Mouse (Mus musculus) lung, postnatal 36 days (tissue): Measurements from ENCODE around the gene Galntl6.

Experiments used
- DNase-seq: peaks from one replicate; pipeline ENCODE4 v3.0.0; 2022; ENCODE audit warnings: mixed read lengths

Gene Galntl6

DNA sequence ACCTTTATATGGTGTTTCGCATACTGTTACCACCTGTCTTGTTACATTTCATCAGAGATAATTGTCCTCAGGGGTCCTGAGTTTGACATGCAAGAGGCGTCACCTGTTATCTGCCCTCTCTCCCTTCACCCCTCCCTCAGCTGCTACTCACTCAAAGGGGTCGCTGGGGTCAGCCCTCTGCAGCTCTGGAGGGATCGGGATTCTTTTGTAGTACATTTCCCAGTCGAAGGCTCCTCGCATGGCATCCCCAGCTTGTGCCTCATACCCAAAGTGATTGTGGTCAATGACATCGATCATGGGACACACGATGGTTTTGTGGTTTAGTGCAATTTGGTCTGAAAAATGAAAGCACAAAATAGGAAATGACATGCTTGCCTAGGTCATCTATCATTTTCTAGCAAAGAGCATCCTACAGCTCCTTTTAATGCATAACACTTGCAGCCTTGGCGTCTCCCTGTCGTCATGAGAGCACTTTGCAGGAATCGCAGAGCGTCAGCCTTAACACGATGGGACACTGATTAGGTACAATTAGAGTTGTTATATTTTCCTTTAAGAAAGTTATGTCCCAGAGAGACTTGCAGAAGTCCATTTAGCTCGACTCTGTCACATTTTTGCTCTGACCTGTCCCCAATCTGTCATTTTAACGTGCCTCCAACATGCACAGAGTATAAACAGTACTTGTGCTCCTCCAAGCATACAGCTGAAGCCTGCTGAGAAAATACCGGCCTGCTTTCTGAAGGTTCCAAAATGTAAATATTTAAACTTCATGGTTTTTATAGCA is 954.1 kb downstream of the Galntl6 start:
- DNase-seq, result no peak

GRCm38 (mm10) chr8:57955501-57955900 is 956.9 kb downstream of the Galntl6 start:
- no peak for DNase-seq

DNA sequence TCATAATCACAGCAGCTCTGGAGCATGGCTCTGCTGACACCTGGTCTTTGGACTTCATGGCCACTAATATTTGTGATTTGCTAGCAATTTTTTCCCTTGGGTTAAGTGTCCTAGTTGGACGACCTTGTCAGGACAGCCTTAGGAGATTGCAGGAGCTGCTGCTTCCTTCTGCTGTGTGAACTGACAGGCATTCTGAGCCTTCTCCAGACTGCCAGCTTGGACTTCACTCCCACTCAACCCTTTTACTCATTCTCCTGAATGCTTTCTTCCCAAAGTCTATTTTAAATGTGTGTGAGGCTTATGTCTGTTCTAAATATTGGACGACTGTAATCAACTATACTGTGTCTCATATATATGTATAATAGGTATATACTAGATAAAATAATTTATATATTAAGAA is 971.3 kb downstream of the Galntl6 start:
- no peak for DNase-seq

DNA sequence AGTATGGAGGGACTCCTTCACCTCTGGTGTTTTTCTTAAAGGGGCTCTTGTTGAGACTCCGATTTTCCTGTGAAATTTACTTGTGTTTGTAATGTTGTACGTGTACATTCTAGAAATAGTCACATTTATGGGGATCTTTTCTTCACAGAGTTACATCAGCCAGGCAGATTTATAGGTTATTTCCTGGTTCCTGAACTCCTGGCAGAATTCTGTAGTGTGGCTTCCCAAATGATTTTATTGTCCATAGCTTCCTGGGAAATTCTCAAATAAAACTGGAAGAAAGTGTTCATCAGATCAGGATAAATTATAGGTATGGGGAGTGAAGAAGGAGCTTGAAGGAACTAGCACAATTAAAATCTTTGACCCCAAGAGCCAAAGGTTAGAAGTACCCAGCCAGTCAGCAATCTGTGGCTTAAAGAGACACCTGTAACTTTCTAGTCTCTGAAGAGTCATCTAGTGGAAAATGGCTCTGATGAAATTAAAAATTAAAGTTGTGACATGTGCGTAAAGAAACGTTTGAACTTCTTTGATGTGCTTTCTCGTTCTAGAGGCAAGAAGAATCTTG is 972.5 kb downstream of the Galntl6 start:
- no peak for DNase-seq

DNA sequence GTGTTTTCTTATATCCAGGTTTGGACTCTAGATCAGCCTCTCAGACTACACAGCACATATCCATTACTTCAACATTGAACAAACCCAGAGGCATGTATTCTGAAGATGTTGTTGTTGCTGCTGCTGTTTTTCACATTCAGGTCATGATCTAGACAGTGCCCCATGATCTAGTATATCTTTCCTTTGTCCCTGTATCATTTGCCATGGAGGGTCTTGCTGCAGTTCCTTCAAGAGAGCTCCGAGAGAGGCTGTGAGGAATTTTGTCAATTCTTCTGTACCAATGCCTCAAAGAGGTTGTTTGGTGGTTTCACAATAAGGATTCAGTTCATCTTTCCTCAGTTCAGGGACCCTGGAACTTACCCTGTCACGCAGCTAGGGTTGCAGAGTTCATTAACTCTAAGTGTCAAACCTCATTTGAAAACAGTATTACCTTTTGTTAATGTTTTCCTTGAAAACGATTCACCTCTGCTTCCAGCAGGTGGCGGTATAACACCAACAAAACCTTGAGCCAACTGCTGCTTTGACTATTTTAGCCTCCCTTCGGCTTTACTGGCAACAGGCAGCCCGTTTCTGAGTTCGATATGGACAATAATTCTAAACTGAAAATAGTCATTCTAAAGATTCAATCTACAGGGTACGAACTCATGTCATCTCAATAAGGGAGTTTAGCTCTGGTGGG is 973.1 kb downstream of the Galntl6 start:
- peak; percentile 43 for DNase-seq

- no peak for DNase-seq
Measured at GRCm38 (mm10) chr8:57927074-57927473, 985.4 kb downstream of the Galntl6 start.

- DNase-seq, result no peak
Measured at GRCm38 (mm10) chr8:57923556-57923955, 988.9 kb downstream of the Galntl6 start.

- DNase-seq, result no peak
Measured at GRCm38 (mm10) chr8:57923130-57923529, 989.3 kb downstream of the Galntl6 start.

DNA sequence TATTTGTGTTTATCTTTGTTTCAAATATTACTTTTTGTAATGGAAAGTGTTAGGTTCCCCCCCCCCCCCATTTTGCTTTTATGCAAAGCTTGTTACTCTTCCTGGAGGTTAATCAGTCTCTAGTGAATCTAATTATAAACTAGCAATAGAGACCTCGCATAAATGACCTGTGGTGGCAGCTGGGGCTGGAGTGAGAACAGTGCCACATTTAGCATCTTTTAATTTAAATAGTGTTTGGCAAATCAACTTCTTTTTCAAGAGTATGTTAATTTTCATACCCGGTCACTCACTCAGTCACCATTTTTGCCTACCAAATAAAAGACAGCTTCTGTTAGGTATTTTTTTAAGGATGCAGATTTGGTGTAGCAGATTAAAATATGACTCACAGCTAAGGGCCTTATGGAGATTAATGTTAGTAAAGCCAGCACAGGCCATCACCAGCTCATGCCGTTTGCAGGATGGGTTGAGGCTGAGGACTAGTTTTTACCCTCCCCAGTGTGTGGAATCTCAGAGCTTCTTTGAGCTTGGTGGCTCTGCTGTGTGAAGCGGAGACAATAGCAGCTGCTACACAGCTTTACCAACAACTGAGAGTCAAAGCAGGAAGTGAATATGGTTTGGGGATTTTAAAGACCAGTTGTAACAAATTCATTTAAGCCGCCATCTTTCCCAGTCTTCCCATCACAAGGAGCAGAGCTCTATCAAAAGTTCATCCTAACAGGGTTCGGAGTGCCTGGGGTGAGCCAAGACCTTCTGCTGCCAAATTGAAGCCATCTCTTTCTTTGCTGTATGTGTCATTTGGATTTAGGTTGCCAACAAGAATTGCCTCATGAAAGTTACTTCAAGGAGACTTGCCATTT is 990.0 kb downstream of the Galntl6 start:
- no peak for DNase-seq

GRCm38 (mm10) chr8:57920326-57920903 is 992.0 kb downstream of the Galntl6 start:
- DNase-seq, result no peak

- no peak for DNase-seq
Measured at GRCm38 (mm10) chr8:57918720-57919640, 993.5 kb downstream of the Galntl6 start.

GRCm38 (mm10) chr8:57893360-57893759 is 1019.1 kb downstream of the Galntl6 start:
- no peak for DNase-seq

DNA sequence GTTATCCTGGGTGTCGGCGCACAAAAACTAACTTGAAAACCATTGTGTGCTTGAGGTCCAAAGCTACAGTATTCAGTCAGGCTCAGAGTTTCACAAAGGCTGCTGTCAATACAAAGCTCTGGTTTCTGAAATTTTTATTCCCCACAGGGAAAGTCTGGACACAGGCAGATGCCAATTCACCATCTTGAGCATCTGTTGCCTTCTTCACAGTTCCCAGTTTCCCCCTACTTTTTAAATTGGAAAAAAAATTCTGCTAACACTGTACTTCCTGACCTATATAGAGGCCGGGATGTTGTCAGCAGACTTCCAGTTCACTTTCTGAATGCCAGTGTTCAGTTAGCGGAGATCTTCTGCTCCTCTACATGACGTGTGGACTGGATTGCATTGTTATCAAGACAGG is 1020.3 kb downstream of the Galntl6 start:
- DNase-seq, result no peak

DNA sequence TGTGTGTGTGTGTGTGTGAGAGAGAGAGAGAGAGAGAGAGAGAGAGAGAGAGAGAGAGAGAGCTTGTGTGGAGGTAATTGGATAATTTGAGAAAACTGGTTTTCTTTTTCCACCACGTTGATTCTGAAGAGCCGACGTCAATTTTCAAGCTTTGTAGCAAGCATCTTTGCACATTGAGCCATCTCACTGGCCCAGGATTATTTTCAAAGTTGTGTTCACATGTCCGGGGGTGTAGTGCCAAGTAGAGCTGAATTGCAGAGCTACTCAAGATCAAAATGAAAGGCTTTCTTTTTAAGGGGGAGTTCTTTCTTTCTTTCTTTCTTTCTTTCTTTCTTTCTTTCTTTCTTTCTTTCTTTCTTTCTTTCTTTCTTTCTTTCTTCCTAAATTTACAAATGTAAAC is 1022.3 kb downstream of the Galntl6 start:
- no peak for DNase-seq

- DNase-seq, result no peak
Measured at GRCm38 (mm10) chr8:57888831-57889230, 1023.6 kb downstream of the Galntl6 start.

DNA sequence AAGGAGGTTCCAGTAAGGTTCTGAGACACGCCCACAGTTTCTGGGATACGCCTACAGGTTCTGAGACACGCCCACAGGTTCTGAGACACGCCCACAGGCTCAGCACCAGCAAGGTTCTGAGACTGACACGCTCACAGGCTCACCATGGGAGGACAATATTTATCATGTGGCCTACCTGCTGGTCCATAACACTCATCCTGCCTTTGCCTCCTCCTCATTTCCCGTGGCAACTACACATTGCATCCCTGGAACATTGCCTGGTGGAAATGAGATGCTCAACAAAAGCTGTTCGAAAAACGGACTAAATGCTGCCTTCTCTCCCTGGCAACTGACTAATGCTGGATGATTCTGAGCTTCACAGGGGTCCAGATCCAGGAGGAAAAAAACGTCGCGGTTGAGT is 1033.0 kb downstream of the Galntl6 start:
- no peak for DNase-seq

- DNase-seq, result no peak
Measured at GRCm38 (mm10) chr8:57849074-57849473, 1063.4 kb downstream of the Galntl6 start.

- DNase-seq, result no peak
Measured at GRCm38 (mm10) chr8:57843461-57843860, 1069.0 kb downstream of the Galntl6 start.

- no peak for DNase-seq
Measured at GRCm38 (mm10) chr8:57842462-57843391, 1069.7 kb downstream of the Galntl6 start.

- DNase-seq, result no peak
Measured at GRCm38 (mm10) chr8:57841446-57841845, 1071.0 kb downstream of the Galntl6 start.
